Mouse (Mus musculus) mouse embryonic stem cell (cell line): ENCODE results near the gene Rpl27.
"Not testable (repeated sequence)": the region's sequence is repeated elsewhere in the genome, so short reads cannot be mapped to it uniquely, and the experiment has no call there.

Experiments
- in situ Hi-C, 2 experiments: fragments of 300-500 bp; cut with MboI; formaldehyde crosslinking; loops; 1 replicate in 1 of 2; 3 replicates in 1 of 2; pipeline ENCODE4 v1.14.3; 2019 to 2020; ENCODE audit warnings: low sequenced_read_pairs in 2 of 2, low pct_unique_long_range_greater_than_20kb in 1 of 2, mixed read lengths in 1 of 2; ENCODE audit not compliant: unreplicated experiment in 1 of 2

Gene Rpl27

GRCm38 (mm10) chr11:101442127-101442693, at the start of gene Rpl27:
TSS of gene Rpl27 (plus strand) at chr11:101442298.
- in situ Hi-C loops: no loop called here

GRCm38 (mm10) chr11:101395110-101395509, 47.0 kb upstream of the Rpl27 start:
- in situ Hi-C loops: loop anchor here (5.0 kb wide), 2 partner anchors 58 to 63 kb away; partner anchors contain the start of gene Aoc3 (in 1 of the 2)

- in situ Hi-C loops: no loop called here
These were observed 26.8 kb upstream of the Rpl27 start for GRCm38 (mm10) chr11:101415306-101415705.

- in situ Hi-C loops: no loop called here
These were observed 25.5 kb upstream of the Rpl27 start for GRCm38 (mm10) chr11:101416433-101417100.

DNA sequence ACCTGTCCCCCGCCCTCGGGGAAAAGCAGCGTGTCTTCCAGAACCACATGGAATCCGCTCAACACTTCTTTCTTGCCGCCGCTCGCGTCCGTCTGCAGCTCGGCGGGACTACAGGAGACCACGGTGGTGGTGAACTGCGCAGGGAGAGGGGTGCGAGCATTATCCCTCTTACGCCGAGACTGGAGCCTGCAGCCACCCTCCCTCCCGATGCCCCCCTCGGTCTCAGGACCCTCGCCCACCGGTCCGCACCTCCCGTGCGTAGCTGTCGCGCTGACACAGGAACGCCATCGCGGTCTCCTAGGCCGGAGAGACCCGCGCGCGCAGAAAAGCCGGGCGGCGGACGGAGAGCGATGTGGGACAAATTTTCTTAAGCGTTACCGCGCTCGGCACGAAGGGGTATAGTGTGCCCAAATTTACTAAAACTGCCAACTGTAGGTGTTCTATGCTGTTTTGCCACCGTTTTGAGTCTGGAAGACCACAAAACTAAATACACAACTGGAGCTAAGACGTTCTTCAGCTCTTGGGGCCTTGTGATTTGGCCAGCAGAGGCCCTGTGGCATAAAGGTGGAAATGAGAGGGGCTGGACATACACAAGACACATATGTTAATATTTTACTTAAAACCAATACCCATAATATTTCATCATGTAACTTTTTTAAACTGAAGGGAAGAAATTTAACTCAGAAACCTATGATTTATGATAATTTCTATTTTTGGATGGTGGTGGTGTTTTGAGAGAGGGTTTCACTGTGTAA, 24.8 kb upstream of the Rpl27 start, which contains the start of gene Aarsd1:
TSS of gene Aarsd1 (minus strand) at position 515 of the 755 bp plus-strand sequence.
- in situ Hi-C loops: no loop called here

GRCm38 (mm10) chr11:101418991-101419390, 23.1 kb upstream of the Rpl27 start:
- in situ Hi-C loops: no loop called here

DNA sequence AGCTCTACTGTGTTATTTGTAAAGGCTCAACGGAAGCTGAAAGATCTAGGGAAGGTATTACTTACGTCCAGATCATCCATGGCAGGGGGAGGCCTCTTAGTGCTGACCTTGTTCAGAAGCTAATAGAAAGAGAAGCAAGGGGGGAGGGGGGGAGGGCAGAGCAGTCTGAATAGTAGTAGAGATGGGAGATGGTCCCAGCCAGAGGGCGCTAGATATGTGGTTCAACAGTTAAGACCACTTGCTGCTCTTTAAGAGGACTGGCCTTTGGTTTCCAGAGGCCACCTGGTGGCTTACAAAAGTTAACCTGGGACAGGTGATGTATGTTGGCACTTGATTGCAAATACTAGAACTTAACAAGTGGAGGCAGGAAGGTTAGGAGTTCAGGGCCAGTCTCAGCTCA, 22.5 kb upstream of the Rpl27 start:
- in situ Hi-C loops: no loop called here

DNA sequence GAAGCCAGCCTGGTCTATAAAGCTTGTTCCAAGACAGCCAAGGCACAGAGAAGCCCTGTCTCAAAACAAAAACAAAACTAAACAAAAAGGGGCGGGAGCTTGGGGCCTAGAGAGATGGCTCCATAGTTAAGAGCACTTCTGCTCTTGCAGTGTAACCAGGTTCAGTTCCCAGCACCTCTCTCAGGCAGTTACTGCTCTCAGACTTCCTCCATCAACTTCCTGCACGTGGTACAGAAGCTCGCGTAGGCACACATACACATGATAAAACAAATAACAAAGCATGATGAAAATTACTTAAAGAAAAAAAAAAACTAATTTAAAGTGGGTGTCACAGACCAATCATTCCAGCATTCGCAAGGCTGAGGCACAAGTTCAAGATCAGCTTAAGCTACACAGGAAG, 21.9 kb upstream of the Rpl27 start:
- in situ Hi-C loops: no loop called here

DNA sequence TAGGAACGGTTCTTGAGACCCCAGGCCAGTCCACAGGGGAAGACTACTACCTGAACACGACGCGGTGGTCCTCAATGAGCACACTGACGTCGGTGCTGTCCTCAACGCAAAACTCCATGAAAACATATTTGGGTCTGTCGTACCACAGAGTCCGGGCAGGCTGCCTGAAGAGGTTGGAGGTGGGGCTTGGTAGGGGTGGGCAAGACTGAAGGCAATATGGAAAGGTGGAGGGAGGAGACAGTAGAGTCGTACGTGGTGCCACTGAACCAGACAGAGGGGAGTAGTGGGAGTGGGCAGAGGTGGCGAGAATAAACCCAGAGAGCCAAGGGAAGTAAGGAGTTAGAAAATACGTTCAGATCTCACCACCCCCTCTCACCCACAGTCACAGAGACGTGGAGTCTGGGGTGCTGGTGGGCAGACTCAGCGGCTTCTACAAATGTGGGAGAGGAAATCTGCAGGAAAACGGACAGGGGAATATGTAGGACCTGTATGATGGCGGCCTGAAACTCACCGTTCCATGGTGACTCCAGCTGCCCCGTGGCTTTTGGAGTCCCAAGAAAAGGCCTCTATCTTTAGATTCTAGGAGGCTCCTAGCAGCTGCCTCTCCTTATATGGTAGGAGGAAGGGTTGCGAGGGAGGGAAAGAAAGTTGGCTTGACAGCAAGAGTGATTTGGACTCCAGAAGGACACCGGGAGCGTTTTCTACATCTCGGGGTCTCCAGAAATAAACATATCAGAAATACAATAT, 17.8 kb upstream of the Rpl27 start, which contains the start of gene Gm27029:
TSS of gene Gm27029 (minus strand) at position 692 of the 747 bp plus-strand sequence.
- in situ Hi-C loops: no loop called here

DNA sequence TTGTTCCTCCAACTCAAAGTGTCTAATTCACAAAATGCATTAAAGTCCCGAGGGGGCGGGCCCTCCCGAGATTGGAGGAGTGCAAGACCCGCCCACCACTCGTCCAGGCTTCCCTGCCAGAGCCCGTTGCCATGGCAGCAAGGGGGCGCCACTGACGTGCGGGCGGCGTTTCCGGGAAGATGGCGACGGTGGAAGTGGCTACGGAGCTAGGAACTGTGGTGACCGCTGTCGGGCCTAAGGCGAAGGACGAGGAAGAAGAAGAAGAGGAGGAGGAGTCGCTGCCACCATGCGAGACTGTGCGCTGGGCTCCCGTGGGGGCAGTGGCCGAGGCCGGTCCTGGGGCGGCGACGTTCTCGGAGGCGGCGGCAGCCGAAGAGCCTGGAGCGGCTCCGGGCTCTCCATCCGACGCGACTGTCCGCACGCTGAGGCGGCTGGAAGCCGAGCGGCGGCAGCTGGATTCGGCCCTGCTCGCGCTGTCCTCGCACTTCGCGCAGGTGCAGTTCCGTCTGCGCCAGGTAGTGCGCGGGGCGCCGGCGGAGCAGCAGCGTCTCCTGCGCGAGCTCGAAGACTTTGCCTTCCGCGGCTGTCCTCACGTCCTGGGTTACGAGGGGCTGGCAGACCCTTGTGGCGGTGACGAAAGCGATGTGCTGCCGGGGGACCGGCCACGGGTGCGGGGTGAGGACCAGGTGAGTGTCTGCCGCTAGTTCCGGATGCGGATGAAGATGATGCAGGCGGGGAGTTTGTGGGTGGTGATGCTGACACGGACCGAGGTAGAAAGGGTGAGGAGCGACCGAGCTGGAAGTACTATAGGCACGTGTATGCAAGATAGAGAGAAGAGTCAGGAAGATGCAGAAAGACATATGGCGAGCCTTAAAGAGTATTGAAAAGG, 16.9 kb upstream of the Rpl27 start, which contains the start of the genes Rundc1 and Ptges3l:
TSS of gene Rundc1 (plus strand) at position 161 of the 889 bp plus-strand sequence.
TSS of gene Ptges3l (minus strand) at position 409 of the 889 bp plus-strand sequence.
- in situ Hi-C loops: no loop called here

DNA sequence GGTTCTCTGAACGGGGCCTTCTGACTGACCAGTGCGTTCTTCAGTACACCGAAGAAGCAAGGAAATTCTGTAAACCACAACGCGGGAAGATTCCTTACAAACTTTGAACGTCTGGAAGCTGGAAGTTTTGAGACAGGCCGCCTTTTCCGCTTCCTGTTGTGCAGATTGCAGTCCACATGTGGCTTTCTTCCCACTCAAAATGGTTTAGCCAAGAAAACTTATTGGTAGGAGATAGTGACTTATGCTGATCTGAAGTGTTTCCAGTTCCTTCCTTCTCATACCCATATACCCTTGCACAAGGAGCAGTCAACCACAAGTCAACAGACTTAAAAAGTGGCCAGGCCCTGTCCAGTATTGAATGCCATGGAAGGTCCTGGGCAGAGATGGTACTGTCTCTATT, 15.9 kb upstream of the Rpl27 start:
- in situ Hi-C loops: no loop called here

- in situ Hi-C loops: no loop called here
These were observed 10.8 kb upstream of the Rpl27 start for GRCm38 (mm10) chr11:101431327-101431726.

DNA sequence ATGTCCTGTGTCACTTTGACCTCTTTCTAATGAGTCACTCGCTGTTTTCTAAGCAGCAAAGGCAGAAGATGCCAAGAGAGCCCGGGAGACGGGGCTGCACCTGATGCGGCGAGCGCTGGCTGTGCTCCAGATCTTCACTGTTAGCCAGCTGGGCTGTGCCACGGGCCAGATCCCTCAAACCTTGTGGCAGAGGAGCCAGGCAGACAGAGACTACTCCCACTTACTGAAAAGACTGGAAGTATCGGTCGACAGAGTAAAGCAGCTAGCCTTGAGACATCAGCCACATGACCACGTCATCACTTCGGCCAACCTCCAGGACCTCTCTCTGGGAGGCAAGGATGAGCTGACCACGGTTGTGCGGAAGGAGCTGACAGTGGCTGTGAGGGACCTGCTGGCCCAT, 8.7 kb upstream of the Rpl27 start:
- in situ Hi-C loops: no loop called here

DNA sequence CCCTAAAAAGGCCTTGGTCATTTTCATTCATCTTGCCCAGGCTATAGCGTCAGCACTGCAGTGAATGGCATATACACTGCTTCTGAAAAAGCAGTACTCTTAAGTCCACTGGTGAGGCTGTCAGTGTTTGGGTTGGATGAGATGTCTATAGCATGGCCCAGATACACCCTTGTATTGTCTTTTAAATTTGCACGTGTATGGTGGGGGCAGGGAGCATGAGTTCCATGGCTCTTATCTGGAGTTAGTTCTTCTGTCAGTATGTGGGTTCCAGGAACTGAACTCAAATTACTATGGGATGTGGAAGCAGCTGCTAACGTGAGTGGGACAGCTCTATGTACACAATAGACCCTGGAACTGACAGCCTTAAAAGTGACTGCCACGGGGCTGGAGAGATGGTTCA, 6.3 kb upstream of the Rpl27 start:
- in situ Hi-C loops: no loop called here

DNA sequence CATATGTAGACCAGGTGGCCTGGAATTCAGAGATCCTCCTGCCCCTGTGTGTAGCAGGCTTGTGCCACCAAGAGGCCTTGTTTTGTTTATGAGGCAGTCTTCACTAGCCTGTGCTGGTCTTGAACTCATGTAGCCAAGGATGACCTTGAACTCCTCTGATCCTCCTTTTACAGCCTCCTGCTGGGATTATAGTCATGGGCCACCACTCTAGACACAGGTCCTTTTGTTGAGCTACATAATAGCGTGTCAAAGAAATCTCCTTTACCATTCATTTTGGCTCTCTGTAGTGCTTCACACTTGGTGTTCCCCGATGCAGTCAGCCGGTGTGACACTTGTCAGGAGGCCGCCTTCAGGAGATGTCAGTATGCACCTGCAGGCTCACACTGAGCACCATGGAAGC, 5.2 kb upstream of the Rpl27 start:
- in situ Hi-C loops: no loop called here

DNA sequence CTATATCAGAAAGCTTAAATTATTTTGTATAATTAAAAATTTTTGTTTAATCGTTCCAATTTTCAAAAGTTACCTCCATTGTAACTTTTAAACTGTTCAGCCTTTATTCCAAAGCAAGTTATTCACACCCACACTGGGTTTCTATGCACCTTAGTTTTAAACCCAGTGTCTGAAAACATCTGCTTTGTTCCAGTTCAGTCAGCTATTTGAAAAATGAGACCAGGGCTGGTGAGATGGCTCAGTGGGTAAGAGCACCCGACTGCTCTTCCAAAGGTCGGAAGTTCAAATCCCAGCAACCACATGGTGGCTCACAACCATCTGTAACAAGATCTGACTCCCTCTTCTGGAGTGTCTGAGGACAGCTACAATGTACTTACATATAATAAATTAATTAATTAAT, 4.1 kb upstream of the Rpl27 start:
- in situ Hi-C loops: not testable (repeated sequence)

GRCm38 (mm10) chr11:101441450-101442126, 510 bp upstream of the Rpl27 start:
- in situ Hi-C loops: not testable (repeated sequence)
